Mouse (Mus musculus) kidney, adult 18-20 months (tissue): ENCODE results near the gene Bri3.

Source experiments
- DNase-seq: peaks from one replicate; pipeline ENCODE4 v3.0.0; 2021

Gene Bri3

DNA sequence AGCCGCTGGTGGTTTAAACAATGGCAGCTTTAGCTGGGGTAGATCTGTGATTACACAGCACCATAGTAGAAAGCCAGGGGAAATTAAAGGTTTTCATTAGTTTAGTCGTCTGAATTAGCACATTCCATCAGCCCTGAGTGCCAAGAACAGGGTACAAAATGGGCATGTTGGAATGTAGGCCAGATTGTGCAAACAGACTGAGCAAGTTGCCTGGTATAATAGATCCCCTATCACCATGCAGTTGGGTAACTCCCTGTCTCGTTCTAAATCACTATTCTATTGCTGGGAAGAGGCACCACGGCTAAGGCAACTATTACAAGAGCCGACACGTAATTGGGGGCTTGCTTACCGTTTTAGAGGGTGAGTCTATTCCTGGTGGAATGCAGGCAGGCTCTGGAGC lies 9.5 kb upstream of the Bri3 start:
- DNase-seq, result no peak

DNA sequence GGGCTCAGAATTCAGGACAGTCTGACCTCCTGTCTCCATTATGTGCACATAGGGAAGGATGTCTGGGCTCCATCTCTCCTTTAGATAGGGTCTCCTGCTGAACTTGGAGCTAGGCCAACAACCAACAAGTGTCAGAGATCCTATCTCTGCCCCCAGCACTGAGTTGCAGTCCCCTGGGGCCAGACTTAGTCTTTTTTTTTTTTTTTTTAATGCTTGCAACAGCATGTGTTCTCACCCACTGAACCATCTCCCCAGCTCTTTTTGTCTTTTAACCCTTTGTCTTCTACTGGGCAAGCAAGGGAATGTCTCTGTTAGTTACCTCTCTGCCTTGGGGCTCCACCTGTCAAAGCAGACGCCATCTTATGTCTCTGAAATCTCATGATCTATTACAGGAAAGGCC lies 5.3 kb upstream of the Bri3 start:
- no peak for DNase-seq

DNA sequence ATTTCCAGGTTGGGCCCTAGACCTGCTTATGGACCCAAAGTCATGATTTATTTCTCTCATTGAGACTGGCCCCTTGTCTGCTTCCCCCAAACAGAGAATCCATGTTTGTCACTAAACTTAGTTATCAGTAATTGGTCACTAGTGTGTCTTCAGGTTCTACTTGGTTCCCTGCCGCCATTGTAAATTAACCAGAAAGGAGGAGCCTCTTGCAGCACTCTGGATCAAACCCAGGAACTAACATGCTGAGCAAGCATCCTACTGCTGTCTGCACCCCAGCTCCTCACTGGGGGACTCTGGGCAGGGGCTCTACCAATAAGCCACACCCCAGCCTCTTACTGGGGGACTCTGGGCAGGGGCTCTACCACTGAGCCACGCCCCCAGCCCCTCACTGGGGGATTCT lies 1.4 kb downstream of the Bri3 start:
- no peak for DNase-seq

DNA sequence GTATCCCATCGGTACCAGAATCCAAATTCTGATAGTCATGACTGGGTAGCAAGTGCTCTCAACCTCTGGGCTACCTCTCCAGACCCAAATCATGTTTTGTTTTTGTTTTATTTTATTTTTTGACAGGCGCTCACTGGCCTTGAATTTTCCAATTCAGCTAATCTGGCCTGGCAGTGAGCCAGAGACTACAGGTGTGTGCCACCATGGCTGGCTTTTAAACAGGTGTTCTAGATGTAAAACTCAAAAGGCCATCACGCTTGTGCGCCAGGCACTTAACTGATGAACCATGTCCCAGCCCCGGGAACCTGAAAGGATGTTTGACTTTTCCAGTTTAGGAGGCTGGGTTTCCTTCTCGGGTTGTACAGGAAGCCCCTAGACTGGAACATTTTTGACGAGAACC lies 2.4 kb downstream of the Bri3 start:
- no peak for DNase-seq

DNA sequence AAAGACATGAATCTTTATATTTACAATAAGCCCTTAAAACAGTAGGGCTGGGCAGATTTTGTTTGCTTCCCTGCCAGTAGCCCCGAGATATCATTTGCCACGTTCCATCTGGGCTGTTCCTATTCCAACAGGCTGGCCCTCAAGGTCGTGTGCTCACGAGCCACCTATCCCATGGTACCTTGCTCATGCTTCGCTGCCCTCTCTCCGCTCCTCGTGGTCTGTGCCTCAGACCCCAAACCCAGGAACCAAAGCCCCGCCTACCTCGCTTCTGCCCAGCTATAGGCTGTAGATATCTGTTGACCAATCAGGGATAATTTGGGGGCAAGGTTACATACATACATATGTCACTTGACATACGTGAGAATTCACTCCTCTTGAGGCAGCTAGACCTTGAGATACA lies 3.1 kb downstream of the Bri3 start:
- no peak for DNase-seq

DNA sequence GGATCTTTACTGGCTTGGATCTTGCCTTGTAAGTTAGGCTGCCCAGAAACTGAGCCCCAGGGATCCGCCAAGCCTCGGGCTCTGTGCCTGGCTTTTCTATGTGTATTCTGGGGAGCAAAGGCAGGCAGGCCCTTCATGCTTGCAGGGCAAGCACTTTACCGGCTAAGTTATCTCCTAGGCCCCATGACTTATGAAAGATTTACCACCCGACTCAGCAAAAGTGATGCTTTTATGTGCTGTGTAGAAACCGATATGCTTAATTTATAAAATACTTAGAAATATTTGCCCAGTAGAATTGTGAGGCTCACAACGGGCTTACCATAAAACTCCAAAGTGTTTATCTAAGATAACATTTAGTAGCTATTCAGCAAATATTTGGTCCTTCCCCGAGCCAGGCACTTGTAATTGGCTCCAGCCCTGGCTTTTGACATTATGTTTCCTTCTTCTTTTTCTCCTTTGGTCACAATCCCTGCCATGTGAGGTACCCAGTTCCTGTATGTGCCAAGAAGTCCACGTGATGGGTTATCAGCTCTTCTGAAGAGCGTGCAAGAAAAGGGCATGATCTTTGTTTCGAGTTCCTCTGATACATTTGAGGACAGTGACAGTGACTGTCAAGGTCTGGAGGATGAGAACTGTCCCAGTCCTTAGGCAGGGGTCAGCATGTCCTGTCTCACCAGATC lies 3.8 kb downstream of the Bri3 start:
- DNase-seq, result no peak

DNA sequence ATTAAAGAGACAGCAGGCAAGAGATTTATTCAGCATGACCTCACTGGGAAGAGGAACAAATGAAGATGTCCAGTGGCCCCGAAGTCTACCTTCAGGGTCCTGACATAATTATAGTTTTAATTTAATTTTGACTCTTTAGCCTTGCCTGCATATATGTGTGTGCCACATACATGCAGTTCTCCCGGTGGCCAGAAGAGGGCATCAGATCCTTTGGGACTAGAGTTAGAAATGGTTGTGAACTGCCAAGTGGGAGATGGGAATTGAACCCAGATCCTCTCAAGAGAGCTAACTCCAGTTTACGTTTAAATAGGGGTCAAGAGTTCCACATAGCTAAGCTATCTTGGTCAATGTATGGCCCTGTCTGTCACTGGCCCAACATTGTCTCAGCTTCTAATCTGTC lies 5.6 kb downstream of the Bri3 start:
- no peak for DNase-seq

DNA sequence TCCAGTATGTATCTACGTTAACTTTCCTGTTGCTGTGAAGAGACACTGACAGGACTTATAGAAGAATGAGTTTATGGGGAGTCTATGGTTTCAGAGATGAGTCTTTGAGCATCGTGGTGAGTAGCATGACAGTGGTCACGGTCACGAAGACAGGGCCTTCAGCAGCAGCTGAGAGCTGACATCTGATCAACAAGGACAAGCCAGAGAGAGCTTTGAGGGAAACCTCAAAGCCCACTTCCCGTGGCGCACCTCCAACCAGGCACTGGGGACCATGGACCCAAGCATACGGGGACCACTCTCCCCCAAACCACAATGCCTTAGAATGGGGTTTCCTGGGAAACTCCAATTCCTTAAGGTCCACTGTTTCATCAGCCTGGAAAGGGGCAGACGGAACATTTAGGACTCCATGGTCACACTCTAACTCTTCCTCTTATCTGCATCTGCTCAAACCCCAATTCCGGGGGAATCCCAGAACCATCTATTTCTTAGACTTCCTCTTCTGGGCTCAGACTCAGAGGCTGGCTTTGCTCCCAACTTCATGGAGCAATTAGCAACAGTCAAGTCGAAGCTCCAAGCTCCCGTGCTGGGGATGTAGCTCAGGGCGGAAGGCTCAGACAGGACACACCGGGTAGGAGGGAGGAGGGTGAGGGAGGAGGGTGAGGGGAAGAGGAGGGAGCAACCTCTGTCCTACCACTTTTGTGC lies 7.8 kb downstream of the Bri3 start:
- DNase-seq, result no peak

DNA sequence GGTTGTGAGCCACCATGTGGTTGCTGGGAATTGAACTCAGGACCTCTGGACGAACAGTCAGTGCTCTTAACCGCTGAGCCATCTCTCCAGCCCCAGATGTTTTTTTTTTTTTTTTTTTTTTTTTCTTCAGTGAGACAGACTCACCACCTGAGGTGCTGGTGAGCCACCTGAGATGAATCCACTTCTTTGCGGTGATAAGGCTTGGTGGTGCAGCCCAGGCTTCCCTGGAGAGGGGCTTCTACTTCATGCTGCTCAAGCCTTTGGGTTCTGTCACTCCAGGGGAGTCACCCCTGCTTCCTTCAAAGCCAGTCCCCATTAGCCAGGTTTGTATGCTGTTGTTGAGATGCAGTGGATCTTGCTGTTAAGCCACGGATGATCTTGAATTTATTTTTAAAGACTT lies 9.0 kb downstream of the Bri3 start:
- DNase-seq, result no peak

DNA sequence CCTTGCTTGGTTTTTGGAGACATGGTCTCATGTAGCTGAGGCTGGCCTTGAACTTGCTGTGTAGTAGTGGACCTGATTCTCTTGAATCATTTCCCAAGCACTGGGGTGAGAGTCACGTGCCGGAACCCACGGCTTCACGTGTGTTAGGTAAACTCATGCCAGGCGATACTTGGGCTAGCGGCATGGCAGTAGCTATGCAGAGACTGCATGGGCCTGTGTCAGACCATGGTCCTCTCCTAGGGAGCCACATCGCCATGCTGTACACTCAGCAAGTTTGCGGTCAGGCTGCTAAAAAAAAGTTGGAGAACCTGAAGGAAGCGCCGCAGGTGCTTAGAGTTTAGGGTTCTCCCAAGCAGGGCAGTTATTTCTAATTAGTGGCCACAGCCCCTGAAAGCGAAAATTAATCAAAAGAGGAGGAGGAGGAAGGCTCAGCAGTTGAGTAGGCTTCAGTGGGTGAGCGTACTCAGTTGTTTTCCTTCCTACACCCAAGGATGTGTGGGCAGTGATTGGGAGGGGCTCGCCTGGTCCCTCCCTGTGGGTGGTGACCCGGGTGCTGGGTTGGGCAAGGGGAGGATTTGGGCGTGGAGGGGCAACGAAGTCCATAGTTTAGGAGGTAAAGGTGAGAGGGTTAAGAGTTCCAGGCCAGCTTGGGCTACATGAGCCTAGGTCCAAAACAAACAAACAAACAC lies 10.0 kb downstream of the Bri3 start:
- DNase-seq, result peak; percentile 86

DNA sequence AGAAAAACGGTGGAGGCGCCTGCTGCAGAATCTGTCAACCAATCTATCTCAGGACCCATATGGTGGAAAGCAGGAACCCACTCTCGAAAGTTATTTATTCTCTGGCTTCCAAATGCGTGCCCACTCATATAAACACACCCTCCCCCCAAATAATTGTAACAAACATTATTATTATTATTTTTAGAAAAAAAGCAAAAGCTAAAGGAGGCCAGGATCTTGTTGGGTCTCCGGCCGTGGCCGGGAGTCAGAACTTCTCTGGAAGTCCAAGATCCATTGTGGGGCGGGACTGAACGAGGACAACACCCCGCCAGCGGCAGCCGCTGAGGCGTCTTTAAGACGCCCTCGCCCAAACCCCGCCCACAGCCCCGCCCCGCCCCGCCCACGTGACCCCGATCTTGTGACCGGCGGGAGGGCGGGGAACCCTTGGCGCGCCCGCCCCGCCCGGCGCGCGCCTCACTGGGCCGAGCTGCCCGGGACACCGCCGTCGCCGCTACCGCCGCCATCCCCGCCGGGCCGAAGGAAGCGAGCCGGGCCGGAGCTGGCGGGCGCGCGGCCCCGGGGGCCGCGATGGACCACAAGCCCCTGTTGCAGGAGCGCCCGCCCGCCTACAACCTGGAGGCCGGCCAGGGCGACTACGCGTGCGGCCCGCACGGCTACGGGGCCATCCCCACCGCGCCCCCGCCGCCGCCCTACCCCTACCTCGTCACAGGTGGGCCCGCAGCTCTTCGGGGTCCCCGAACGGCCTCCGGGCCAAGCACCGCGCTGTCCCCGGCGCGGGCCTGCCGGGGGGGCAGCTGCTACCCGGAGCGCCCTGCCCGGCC lies 10.8 kb downstream of the Bri3 start:
- DNase-seq, result peak; percentile 91

DNA sequence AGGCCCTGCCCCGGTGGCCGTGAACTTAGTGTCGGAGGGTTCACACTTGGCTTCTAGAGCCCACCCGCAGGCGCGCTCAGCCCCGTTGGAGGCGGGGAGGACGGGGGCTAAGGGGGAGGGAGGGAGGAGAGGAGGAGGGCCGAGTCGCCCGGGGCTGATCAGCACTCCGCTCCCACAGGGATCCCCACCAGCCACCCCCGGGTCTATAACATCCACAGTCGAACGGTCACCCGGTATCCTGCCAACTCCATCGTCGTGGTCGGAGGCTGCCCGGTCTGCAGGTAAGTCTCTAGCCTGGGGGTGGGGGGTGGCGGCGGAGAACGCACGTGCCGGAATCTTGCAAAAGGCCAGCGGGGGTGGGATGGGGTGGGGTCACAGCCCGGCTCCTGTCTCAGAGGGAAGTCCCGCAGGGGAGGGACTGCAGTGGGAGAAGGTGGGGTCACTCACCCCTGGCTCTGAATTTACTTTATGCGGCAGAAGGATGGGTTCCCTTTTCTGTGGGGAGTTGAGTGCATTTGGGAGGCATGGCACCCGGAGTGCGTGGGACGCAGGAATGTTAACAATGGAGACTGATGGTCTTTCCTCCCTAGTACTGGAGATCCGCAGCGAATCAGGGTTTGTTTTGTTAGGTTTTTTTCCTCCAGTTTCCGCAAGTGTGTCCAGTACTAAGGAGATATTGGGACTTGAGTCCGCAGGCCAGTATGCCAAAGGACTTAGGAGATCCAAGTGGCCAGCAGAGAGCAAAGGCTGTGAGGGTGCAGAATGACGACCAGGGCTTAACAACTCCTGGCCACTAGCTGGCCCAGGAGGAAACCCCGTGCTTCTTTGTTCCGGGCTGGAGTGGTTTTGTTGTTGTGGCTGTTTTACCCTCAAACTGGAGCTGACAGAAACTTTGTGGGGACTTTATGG lies 11.6 kb downstream of the Bri3 start:
- DNase-seq, result peak; percentile 70

DNA sequence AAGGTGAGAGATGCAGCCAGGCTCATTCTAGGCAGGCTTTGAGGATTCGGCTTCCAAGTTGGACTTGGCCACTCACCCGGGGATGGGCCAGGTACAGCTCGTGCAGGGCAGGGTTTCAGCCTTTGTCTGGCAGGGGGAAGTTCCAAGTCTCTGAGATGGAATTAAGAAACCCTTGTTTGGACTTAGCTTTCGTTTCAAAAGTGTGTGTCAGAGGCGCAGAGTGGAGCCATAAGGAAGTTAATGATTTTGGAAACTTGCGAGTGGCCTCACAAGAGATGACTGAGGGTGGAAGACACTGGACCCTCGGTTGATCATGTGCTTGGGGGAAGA lies 12.3 kb downstream of the Bri3 start:
- no peak for DNase-seq

DNA sequence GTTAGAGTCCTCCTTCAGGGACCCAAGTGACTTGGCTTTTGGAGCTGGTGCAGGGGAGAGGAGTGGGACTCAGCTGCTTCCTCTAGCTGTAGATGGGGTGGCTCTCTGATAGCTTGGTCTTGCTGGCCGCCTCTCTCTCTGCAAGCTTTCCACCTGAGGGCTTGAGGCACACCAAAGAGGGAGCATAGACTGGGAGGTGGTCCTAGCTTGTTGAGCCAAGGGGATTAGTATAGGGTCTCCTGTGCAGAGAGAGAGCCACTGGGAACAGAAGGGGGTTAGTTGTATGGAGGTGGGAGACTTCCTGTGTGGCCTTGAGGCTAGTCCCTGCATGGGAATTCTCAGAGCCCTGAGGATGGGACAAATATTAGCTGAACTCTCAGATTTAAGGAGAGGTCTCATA lies 12.7 kb downstream of the Bri3 start:
- DNase-seq, result peak; percentile 36

DNA sequence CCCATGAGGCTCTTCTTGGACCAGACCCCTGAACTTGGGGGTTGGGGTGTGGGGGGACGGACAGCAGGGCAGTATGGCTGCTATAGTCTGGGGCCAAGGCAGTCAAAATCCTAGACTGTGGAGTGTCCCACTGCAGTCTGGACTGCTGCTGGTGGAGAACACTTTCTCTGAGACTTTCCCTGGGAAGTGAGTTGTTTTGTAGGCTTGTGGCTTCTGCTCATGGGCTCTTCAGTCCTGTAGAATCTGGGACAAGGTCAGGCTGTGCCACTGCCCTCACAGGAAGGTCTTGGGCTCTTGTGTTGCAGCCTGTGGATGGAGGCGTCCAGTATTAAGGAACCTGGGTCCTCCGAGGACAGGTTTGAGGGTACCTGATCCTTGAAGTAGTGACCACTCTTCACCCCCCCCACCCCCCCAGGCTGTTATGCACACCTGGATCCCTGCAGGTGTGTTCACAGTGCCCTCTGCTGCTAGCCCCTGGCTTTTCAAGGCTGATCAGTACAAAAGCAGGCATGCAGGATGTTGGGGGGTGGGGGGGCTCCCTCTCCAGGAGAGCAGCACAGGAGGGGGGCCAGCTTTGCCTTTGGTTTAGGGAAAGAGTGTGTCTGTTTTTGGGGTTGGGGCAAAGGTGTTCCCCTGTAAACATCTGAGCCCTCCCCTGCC lies 13.3 kb downstream of the Bri3 start:
- DNase-seq, result peak; percentile 27

DNA sequence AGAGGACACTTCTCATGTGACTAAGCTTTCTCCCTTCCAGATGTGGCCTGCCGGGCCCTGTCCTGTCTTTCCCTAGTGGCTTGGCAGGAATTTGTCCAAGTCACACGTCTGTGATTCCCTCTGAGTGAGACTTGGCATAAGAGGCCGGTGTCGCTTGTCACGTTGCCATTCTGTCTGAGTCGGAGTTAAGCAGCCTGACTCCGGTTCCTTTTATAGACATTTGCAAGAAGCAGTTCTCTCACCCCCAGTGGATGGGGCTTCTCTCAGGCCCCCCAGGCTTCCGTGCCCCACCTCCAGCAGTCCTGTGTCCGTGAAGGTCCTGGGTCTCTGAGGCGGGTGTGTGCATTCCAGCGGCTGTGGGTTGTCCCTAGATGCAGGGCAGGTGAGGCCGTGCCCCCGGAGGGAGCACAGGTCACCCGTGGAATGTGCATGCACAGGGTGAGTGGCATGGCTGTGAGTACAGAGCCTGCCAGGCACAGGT lies 13.9 kb downstream of the Bri3 start:
- peak; percentile 86 for DNase-seq

DNA sequence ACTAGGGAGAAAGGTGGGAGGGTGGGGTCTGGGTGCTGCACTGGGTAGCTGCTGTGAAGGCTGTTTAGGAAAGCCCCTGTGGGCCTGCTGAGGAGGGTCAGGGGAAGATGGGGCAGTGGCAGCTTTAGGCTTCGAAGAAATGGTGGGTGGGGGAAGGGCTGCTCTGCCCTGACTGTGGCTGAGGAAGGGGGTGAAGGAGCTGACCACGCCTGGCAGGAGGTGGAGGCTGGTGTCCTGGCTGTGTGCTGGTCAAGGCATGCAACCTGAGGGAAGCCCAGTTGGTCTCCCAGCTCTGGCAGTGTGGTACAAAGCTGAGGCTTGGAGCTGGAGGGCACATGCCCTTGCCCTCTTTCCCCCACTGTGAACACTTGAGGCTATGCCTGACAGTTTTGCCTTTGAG lies 14.4 kb downstream of the Bri3 start:
- DNase-seq, result peak; percentile 59

DNA sequence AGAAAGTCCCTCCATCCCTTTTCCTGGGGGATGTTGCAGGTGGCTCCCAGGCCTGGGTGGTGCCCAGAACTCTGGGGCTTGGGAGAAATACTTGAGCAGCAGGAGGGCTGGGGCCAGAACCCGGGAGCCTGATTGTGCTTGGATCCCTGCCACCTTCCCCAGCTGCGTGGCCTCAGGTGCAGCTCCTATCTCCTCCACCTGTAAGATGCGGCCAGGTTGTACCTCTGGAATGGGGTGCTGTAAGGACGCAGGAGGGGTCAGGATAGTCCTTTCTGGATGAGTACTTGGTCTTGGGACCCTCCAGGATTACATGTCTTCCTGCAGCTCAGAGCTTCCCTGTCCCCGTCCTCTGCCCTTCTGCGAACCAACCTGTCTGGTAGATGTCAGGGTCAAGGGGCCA lies 15.0 kb downstream of the Bri3 start:
- DNase-seq, result peak; percentile 42

DNA sequence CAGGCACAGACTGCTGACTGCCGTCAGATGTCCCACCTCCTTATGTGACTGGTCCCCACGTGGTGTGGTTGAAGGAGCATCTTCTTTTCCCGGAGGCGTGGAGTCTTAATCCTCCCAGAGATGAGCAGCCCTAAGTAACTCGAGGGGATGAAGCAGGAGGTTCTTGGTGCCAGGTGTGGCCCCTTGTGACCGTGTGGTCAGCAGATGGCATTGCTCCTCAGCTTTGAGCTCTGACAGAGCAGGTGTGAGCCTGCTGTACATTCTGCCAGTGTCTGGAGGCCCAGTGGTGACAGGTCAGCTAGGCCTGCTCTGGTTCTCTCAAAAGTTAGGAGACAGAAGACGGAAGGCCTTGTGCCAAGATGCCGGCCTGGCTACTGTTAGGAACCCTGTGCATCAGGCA lies 16.2 kb downstream of the Bri3 start:
- no peak for DNase-seq

DNA sequence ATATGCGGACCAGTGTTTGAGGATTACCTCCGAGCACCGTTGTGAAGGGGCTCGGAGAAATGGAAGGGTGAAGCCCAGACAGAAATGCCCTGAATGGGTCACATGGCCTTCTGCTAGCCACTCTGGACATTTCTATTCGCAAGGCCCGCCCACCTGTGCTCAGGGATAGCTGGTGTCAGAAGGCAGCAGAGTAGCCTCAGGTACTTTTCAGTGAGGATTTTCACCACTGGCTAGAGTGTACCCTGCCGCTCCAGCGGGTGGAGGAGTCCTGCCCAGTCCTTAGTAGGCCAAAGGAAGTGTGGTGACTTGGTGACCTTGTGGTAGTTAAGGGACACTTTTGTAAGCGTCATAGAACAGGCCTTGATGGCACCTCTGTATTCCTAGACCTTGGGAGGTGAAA lies 17.1 kb downstream of the Bri3 start:
- DNase-seq, result peak; percentile 42

DNA sequence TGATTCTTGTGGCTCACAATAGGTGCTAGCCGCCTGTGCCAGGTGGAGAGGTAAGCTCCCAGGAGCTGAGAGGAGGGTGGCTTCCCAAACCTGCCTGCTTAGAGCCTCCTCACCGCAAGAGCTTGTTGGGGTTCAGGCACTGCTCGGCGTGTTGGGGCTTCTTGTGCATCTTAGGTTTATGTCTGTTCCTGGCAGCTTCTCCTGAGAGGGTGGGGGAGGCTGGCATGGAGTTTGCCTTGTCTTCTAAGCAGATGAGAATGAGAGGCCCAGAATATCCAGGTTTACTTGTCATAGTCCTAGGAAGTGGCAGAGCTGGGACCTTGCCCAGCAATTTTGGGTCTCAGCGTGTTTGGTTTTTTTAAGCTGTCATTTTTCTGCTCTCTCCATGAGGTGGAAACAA lies 17.6 kb downstream of the Bri3 start:
- no peak for DNase-seq

DNA sequence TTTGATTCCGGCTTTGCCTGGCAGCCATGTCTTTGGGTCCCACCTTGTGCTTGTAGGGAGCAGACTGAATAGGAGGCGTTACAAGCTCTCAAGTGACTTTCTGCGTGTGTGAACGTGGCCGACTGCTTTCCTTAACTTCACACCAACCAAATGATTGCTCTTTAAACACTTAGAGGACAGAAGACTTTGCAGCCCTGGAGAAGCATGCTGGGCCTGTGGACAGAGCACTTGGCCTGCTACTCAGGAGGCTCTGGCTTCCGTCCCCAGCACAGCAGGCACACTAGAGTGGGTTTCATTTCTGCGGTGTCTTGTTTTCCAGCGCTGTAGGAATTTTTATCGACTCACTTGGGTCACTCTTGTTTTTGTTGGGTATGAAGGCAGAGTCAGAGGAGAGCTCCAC lies 18.8 kb downstream of the Bri3 start:
- DNase-seq, result no peak
